Mouse (Mus musculus) CH12.LX (cell line): Measurements from ENCODE around the gene Irf6. TPM values are rescaled to one million over a fixed set of nuclear protein-coding genes. Genes with fewer than 3 reads are reported as not detected.

Experiments used
- DNase-seq: peaks from one replicate; pipeline ENCODE4 v3.0.0-alpha.2; 2013; ENCODE audit errors: extremely low read depth
- H3K27ac ChIP-seq: 2 replicates; pipeline ENCODE4 v1.5.1; 2012; ENCODE audit warnings: low read depth, mild to moderate bottlenecking, control low read depth, moderate library complexity; ENCODE audit not compliant: insufficient read depth
- H3K27me3 ChIP-seq: replicated peaks from 2 replicates; pipeline ENCODE3; 2012; ENCODE audit warnings: inconsistent platforms
- H3K36me3 ChIP-seq, 2 experiments: replicated peaks in 1 of 2; 2 replicates each; pipeline versions ENCODE3 to v1.6.1; 2012; ENCODE audit warnings: inconsistent platforms in 1 of 2, low read length in 1 of 2, mild to moderate bottlenecking in 1 of 2, mixed read lengths in 1 of 2, moderate library complexity in 1 of 2; ENCODE audit not compliant: control insufficient read depth in 1 of 2, insufficient read depth in 1 of 2
- H3K4me1 ChIP-seq, 2 experiments: 2 replicates each; pipeline ENCODE4 v1.6.1; 2012; ENCODE audit warnings: inconsistent platforms in 1 of 2, moderate library complexity in 1 of 2; ENCODE audit not compliant: insufficient read depth in 2 of 2, control insufficient read depth in 1 of 2
- H3K4me2 ChIP-seq: 2 replicates; pipeline ENCODE4 v1.6.1; 2012; ENCODE audit warnings: low read depth, mild to moderate bottlenecking, control low read depth; ENCODE audit not compliant: poor library complexity, insufficient read depth, severe bottlenecking
- H3K4me3 ChIP-seq, 3 experiments: fragments of 150-350 bp in 1 of 3; sonication (generic) in 1 of 3; replicated peaks in 1 of 3; 2 replicates each; pipeline versions ENCODE3 to v1.5.1; 2011 to 2012; ENCODE audit warnings: low read depth in 2 of 3, low read length in 2 of 3, mild to moderate bottlenecking in 2 of 3, moderate library complexity in 2 of 3, control low read depth in 1 of 3, improper control_type of control experiment in 1 of 3, inconsistent platforms in 1 of 3, mixed read lengths in 1 of 3; ENCODE audit not compliant: poor library complexity in 1 of 3
- H3K79me2 ChIP-seq: replicated peaks from 2 replicates; pipeline ENCODE4 v1.6.1; 2012; ENCODE audit warnings: mild to moderate bottlenecking, moderate library complexity; ENCODE audit not compliant: control insufficient read depth, poor library complexity, insufficient read depth, severe bottlenecking; ENCODE audit errors: extremely low read depth
- H3K9ac ChIP-seq: 2 replicates; pipeline ENCODE4 v1.6.1; 2012; ENCODE audit warnings: low read depth, mild to moderate bottlenecking, control low read depth, moderate library complexity; ENCODE audit not compliant: insufficient read depth
- H3K9me3 ChIP-seq: replicated peaks from 2 replicates; pipeline ENCODE3; 2012; ENCODE audit warnings: low read length, inconsistent platforms, mixed read lengths
- BHLHE40 ChIP-seq: IDR thresholded peaks from 2 replicates; pipeline ENCODE4 v1.6.1; 2011; ENCODE audit warnings: mild to moderate bottlenecking, low read depth, low read length, improper control_type of control experiment
- CHD1 ChIP-seq: IDR thresholded peaks from 2 replicates; pipeline ENCODE4 v1.6.1; 2012; ENCODE audit warnings: low read depth, low read length, improper control_type of control experiment, inconsistent platforms
- CTCF ChIP-seq, 2 experiments: IDR thresholded peaks in 1 of 2; conservative IDR thresholded peaks in 1 of 2; 2 replicates each; pipeline ENCODE4 v1.5.1; 2011 to 2012; ENCODE audit warnings: low read depth in 2 of 2, low read length in 2 of 2, improper control_type of control experiment in 1 of 2, inconsistent platforms in 1 of 2, mild to moderate bottlenecking in 1 of 2, moderate library complexity in 1 of 2
- ELF1 ChIP-seq: IDR thresholded peaks from 2 replicates; pipeline ENCODE4 v1.6.1; 2014; ENCODE audit warnings: low read depth, mild to moderate bottlenecking, inconsistent platforms, low read length, improper control_type of control experiment
- MXI1 ChIP-seq: IDR thresholded peaks from 2 replicates; pipeline ENCODE4 v1.6.1; 2011; ENCODE audit warnings: mild to moderate bottlenecking, low read depth, low read length, improper control_type of control experiment
- NELFE ChIP-seq: IDR thresholded peaks from 2 replicates; pipeline ENCODE4 v1.6.1; 2011; ENCODE audit warnings: low read depth, low read length, improper control_type of control experiment
- NRF1 ChIP-seq: IDR thresholded peaks from 2 replicates; pipeline ENCODE4 v1.6.1; 2014; ENCODE audit warnings: low read depth, mild to moderate bottlenecking, inconsistent platforms, low read length, improper control_type of control experiment, moderate library complexity
- POLR2A ChIP-seq: IDR thresholded peaks from 2 replicates; pipeline ENCODE4 v1.6.1; 2011; ENCODE audit warnings: low read depth, mild to moderate bottlenecking, improper control_type of control experiment, low read length
- POLR2AphosphoS2 ChIP-seq: IDR thresholded peaks from 2 replicates; pipeline ENCODE4 v1.6.1; 2011; ENCODE audit warnings: low read depth, low read length, improper control_type of control experiment
- RAD21 ChIP-seq: IDR thresholded peaks from 2 replicates; pipeline ENCODE4 v1.6.1; 2011; ENCODE audit warnings: low read depth, mild to moderate bottlenecking, low read length, improper control_type of control experiment, moderate library complexity
- SIN3A ChIP-seq: IDR thresholded peaks from 2 replicates; pipeline ENCODE4 v1.6.1; 2012; ENCODE audit warnings: low read length, improper control_type of control experiment, inconsistent platforms
- TCF12 ChIP-seq: IDR thresholded peaks from 2 replicates; pipeline ENCODE4 v1.6.1; 2014; ENCODE audit warnings: low read depth, mild to moderate bottlenecking, inconsistent platforms, low read length, improper control_type of control experiment
- ZMIZ1 ChIP-seq: IDR thresholded peaks from 2 replicates; pipeline ENCODE4 v1.6.1; 2012; ENCODE audit warnings: low read depth, mild to moderate bottlenecking, inconsistent platforms, low read length, improper control_type of control experiment
- ZNF384 ChIP-seq: IDR thresholded peaks from 2 replicates; pipeline ENCODE4 v1.6.1; 2012; ENCODE audit warnings: low read depth, low read length, improper control_type of control experiment, inconsistent platforms
- dilution Hi-C: fragments of 300-500 bp; cut with MboI; formaldehyde crosslinking; loops from 2 replicates; pipeline ENCODE4 v1.14.3; 2020; ENCODE audit warnings: low sequenced_read_pairs; ENCODE audit not compliant: extremely low pct_unique_long_range_greater_than_20kb, extremely low pct_ligation_motif_present
- in situ Hi-C: fragments of 300-500 bp; cut with MboI; formaldehyde crosslinking; loops from 3 replicates; pipeline ENCODE4 v1.14.3; 2019; ENCODE audit warnings: low sequenced_read_pairs, low pct_ligation_motif_present, low pct_unique_long_range_greater_than_20kb, mixed read lengths
- polyA plus RNA-seq: library from polyadenylated mRNA; unstranded; fragments of >175 nt; gene quantifications from 2 replicates; pipeline ENCODE4 v1.2.1, GENCODE M21; 2012; ENCODE audit warnings: low read depth; ENCODE audit not compliant: insufficient read length
- total RNA-seq, 2 experiments: library from RNA; depleted of rRNA; stranded (reverse); fragments of 300-350 nt in 1 of 2; fragments of >200 nt in 1 of 2; gene quantifications; 2 replicates each; pipeline ENCODE4 v1.2.3; 2012 to 2014

The Irf6 gene
- total RNA-seq (2012; rRNA removed) (9.7 and 13.0 TPM in 2 replicates), total RNA-seq (2014; rRNA removed) (0.31 and 0.58 TPM in 2 replicates), polyA plus RNA-seq (0.35 and 0.43 TPM in 2 replicates)

GRCm38 (mm10) chr1:193152872-193153271 is at the start of gene Irf6:
Irf6 (plus strand) TSS chr1:193153111.
- DNase-seq, result no peak
- peak; percentile 63; the same call in 1 of the 2 replicates for TF ChIP-seq TCF12
- TF ChIP-seq POLR2AphosphoS2, result no peak
- TF ChIP-seq NRF1, result 0 out of 2 replicates have a peak, but pooled peaks have one; percentile 8
- TF ChIP-seq NELFE, result peak; percentile 37; the same call in 1 of the 2 replicates
- TF ChIP-seq POLR2A, result peak; percentile 51
- TF ChIP-seq SIN3A, result peak; percentile 31; the same call in 1 of the 2 replicates
- peak; percentile 26; the same call in 1 of the 2 replicates for TF ChIP-seq MXI1
- no peak for TF ChIP-seq CTCF (conservative IDR thresholded peaks at IDR 0.05 in 1 of 2, IDR thresholded peaks at IDR 0.05 in 1 of 2; ENCODE audit: low read depth in 2 of 2, low read length in 2 of 2)
- peak; percentile 36; the same call in 1 of the 2 replicates for TF ChIP-seq ZMIZ1
- Histone ChIP-seq H3K4me1 (peaks cover 13 to 16% of the 10 kb centered on the region in 2 experiments; a peak in 3 of 4 replicates), H3K9me3 (no peaks in the 10 kb centered on the region), H3K27me3 (peaks cover 2% of the 10 kb centered on the region), H3K4me3 (peak within 1 kb of the TSS in 1 of 3 experiments; percentile 64), H3K4me2 (peak within 1 kb of the TSS; percentile 27; the same call in 1 of the 2 replicates), H3K9ac (no peak within 1 kb of the TSS), H3K36me3 (no peaks in the 10 kb centered on the region), H3K27ac (no peak within 1 kb of the TSS), H3K79me2 (no peaks in the 10 kb centered on the region)
- dilution Hi-C loops, result no loop called here
- in situ Hi-C loops, result no loop called here

GRCm38 (mm10) chr1:193112093-193112492 is 40.8 kb upstream of the Irf6 start:
- no peak overlapping the region for H3K4me2 ChIP-seq
- no peak for DNase-seq
- dilution Hi-C loops, result no loop called here
- no peaks in the 10 kb centered on the region for H3K9me3 ChIP-seq
- H3K36me3 ChIP-seq, result peaks cover 88 to 96% of the 10 kb centered on the region in 2 experiments
- no peak overlapping the region for H3K27ac ChIP-seq
- in situ Hi-C loops, result loop anchor here (25.0 kb wide), 1 partner anchor 350 kb away; the partner anchor contains the start of gene Hhat
- H3K79me2 ChIP-seq, result no peaks in the 10 kb centered on the region; the same call in 1 of the 2 replicates
- no peak for TF ChIP-seq TCF12
- TF ChIP-seq BHLHE40, result no peak
- no peak for TF ChIP-seq ELF1
- TF ChIP-seq POLR2A, result no peak
- TF ChIP-seq RAD21, result no peak
- no peak for TF ChIP-seq ZNF384
- no peak for TF ChIP-seq CHD1
- H3K4me3 ChIP-seq, result no peak overlapping the region
- H3K27me3 ChIP-seq, result no peaks in the 10 kb centered on the region
- no peak overlapping the region for H3K9ac ChIP-seq
- peaks cover 0 to 6% of the 10 kb centered on the region in 2 experiments; a peak in 2 of 4 replicates for H3K4me1 ChIP-seq
